Mouse (Mus musculus): Measurements from ENCODE around the gene Aco2. TPM values are rescaled to one million over a fixed set of nuclear protein-coding genes. Genes with fewer than 3 reads are reported as not detected.

Aco2 gene
- total RNA-seq, 4 experiments from 2014 or later, result 297 to 630 (median 469) TPM

- DNase-seq, result no peak
Measured at GRCm38 (mm10) chr15:81951159-81951558, 79.0 kb downstream of the Aco2 start.

GRCm38 (mm10) chr15:81952310-81952709 is 80.2 kb downstream of the Aco2 start:
- DNase-seq, result no peak

- DNase-seq, result no peak
Measured at GRCm38 (mm10) chr15:81954151-81954583, 82.1 kb downstream of the Aco2 start.

- DNase-seq, result no peak
Measured at GRCm38 (mm10) chr15:81954716-81955115, 82.6 kb downstream of the Aco2 start.

GRCm38 (mm10) chr15:81955414-81955813 is 83.3 kb downstream of the Aco2 start:
- no peak for DNase-seq

GRCm38 (mm10) chr15:81956457-81956856 is 84.3 kb downstream of the Aco2 start:
- no peak for DNase-seq

- no peak for DNase-seq
Measured at GRCm38 (mm10) chr15:81957598-81957997, 85.5 kb downstream of the Aco2 start.

GRCm38 (mm10) chr15:81958906-81959305 is 86.8 kb downstream of the Aco2 start:
- no peak for DNase-seq

- peak; percentile 98 for DNase-seq
Measured at GRCm38 (mm10) chr15:81960171-81961077, 88.3 kb downstream of the Aco2 start, which contains the start of gene Pmm1. Gene Pmm1 (minus strand): TSS chr15:81960930.

GRCm38 (mm10) chr15:81961078-81961451 is 89.0 kb downstream of the Aco2 start:
- DNase-seq, result no peak

- no peak for DNase-seq
Measured at GRCm38 (mm10) chr15:81964262-81964661, 92.2 kb downstream of the Aco2 start.

Other genes starting within 250 kb of the Aco2 start
- 10 to 100 TPM; 23.0 to 28.4 (median 24.5) TPM for gene L3mbtl2, start 208.4 kb upstream of the Aco2 start, total RNA-seq (2022)
- gene Chadl, start 175.0 kb upstream of the Aco2 start, total RNA-seq (2022), result 1 to 10 TPM; 2.2 to 5.7 (median 3.5) TPM
- 100 to 1,000 TPM in 2 of 4 experiments, 10 to 100 TPM in 2; 66.3 to 109 (median 89.1) TPM for gene Zc3h7b, start 127.3 kb upstream of the Aco2 start, total RNA-seq (2022)
- gene Rangap1, start 126.8 kb upstream of the Aco2 start, total RNA-seq (2022), result 10 to 100 TPM; 53.4 to 70.2 (median 60.6) TPM
- 100 to 1,000 TPM in 3 of 4 experiments, 10 to 100 TPM in 1; 93.1 to 190 (median 160) TPM for gene Tef, start 69.9 kb upstream of the Aco2 start, total RNA-seq (2022)
- 10 to 100 TPM; 63.9 to 97.0 (median 69.1) TPM for gene Tob2, start 13.5 kb upstream of the Aco2 start, total RNA-seq (2022)
- gene Phf5a, start 398 bp upstream of the Aco2 start, total RNA-seq (2022), result 10 to 100 TPM; 44.2 to 61.3 (median 51.4) TPM
- 10 to 100 TPM; 27.5 to 39.2 (median 31.5) TPM for gene Polr3h, start 53.9 kb downstream of the Aco2 start, total RNA-seq (2022)
- 10 to 100 TPM in 2 of 4 experiments, 1 to 10 TPM in 2; 8.6 to 33.7 (median 19.6) TPM for gene Csdc2, start 64.5 kb downstream of the Aco2 start, total RNA-seq (2022)
- gene Pmm1, start 88.6 kb downstream of the Aco2 start, total RNA-seq (2022), result 100 to 1,000 TPM in 2 of 4 experiments, 10 to 100 TPM in 2; 71.1 to 132 (median 86.3) TPM
- not detected for gene 1700029P11Rik, start 108.2 kb downstream of the Aco2 start, total RNA-seq (2022)
- gene Xrcc6, start 115.5 kb downstream of the Aco2 start, total RNA-seq (2022), result 10 to 100 TPM; 64.2 to 93.2 (median 75.4) TPM
- 100 to 1,000 TPM in 2 of 4 experiments, 10 to 100 TPM in 2; 50.8 to 137 (median 93.4) TPM for gene Desi1, start 161.6 kb downstream of the Aco2 start, total RNA-seq (2022)
- gene Snu13, start 175.3 kb downstream of the Aco2 start, total RNA-seq (2022), result 10 to 100 TPM; 77.0 to 94.9 (median 88.2) TPM
- gene 4930407I10Rik, start 186.8 kb downstream of the Aco2 start, total RNA-seq (2022), result not detected
- gene Mei1, start 197.7 kb downstream of the Aco2 start, total RNA-seq (2022), result 1 to 10 TPM in 3 of 4 experiments, under 1 TPM in 1; 0.74 to 4.1 (median 2.4) TPM